Mouse (Mus musculus) spleen, adult 2 months (tissue): ENCODE data around the gene Eogt.

ENCODE experiments used
- CTCF ChIP-seq: fragments of 200-500 bp; IDR thresholded peaks from 2 replicates; pipeline ENCODE4 v1.5.1; 2011; ENCODE audit warnings: mild to moderate bottlenecking, inconsistent platforms; ENCODE audit not compliant: insufficient read depth, insufficient read length, insufficient replicate concordance; ENCODE audit errors: extremely low read depth
- POLR2A ChIP-seq: fragments of 200-500 bp; IDR thresholded peaks from 2 replicates; pipeline ENCODE4 v1.6.1; 2011; ENCODE audit warnings: low read depth, low read length, inconsistent platforms

DNA sequence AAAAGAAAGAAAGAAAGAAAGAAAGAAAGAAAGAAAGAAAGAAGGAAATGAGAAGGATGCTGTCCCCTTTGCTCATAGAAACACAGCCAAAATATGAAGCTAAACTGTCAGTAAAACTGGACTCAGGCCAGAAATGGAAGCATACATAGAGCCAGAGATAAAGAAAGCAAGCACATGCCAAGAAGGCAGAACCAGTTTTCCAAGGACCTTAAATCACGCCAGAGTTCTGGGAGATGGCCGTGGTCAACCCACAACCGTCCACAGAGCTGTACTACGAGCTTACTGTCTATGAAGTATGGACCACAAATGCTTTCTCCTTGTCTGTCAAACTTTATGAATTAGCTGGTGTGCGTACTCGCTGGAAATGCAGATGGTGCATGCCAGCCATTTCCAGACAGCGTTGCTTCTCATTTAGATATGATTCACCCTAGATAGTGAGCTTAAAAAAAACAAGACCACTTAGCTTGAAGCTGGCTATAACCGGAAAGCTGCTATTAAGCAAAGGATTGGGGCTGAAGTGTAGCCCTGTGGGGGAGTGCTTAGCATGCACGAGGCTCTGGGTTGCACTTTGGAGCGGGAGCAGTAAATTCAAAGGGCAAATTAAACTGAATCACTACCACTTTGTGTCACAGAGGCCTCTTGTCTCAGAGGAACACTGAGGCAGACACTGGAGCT, 24.5 kb downstream of the Eogt start:
- no peak for TF ChIP-seq CTCF
- TF ChIP-seq POLR2A = no peak
